Mouse (Mus musculus) limb, embryonic 13.5 days (tissue): ENCODE data around the gene A730015C16Rik. TPM values are rescaled to one million over a fixed set of nuclear protein-coding genes. Genes with fewer than 3 reads are reported as not detected.

Experiments used
- ATAC-seq: fragments of 200-750 bp; cut with Nextera tagmentation; 2 replicates; pipeline ENCODE4 v1.8.0; 2017; ENCODE audit warnings: low read depth, moderate number of reproducible peaks, moderate TSS enrichment; ENCODE audit not compliant: low FRiP score
- H3K27ac ChIP-seq: fragments of 300-500 bp; sonication (generic); 2 replicates; pipeline ENCODE4 v1.5.1; 2015; ENCODE audit warnings: inconsistent platforms, mild to moderate bottlenecking, moderate library complexity
- H3K27me3 ChIP-seq: fragments of 300-500 bp; sonication (generic); 2 replicates; pipeline ENCODE4 v1.6.1; 2015; ENCODE audit warnings: mild to moderate bottlenecking, inconsistent platforms
- H3K36me3 ChIP-seq: fragments of 300-500 bp; sonication (generic); 2 replicates; pipeline ENCODE4 v1.6.1; 2015; ENCODE audit warnings: inconsistent platforms, mild to moderate bottlenecking, moderate library complexity
- H3K4me1 ChIP-seq: fragments of 300-500 bp; sonication (generic); 2 replicates; pipeline ENCODE4 v1.6.1; 2015; ENCODE audit warnings: inconsistent platforms
- H3K4me2 ChIP-seq: fragments of 300-500 bp; sonication (generic); replicated peaks from 2 replicates; pipeline ENCODE4 v1.6.1; 2015; ENCODE audit warnings: inconsistent platforms, mild to moderate bottlenecking, moderate library complexity
- H3K4me3 ChIP-seq: fragments of 300-500 bp; sonication (generic); 2 replicates; pipeline ENCODE4 v1.5.1; 2015; ENCODE audit warnings: moderate library complexity, mild to moderate bottlenecking, inconsistent platforms
- H3K9ac ChIP-seq: fragments of 300-500 bp; sonication (generic); 2 replicates; pipeline ENCODE4 v1.6.1; 2015; ENCODE audit warnings: mild to moderate bottlenecking, inconsistent platforms
- H3K9me3 ChIP-seq: fragments of 300-500 bp; sonication (generic); 2 replicates; pipeline ENCODE4 v1.6.1; 2016; ENCODE audit warnings: inconsistent platforms
- WGBS: fragments of 180-500 bp; shearing (Covaris S2); methylation state at CpG from one replicate; pipeline ENCODE4 v1.1.7; 2015; 5-methylcytosine and 5-hydroxymethylcytosine counted together
- polyA plus RNA-seq: library from polyadenylated mRNA; unstranded; fragments of >200 nt; fragmentation: Nextera tagmentation; extraction: Ambion mirVana; gene quantifications from 2 replicates; pipeline ENCODE4 v1.2.1, GENCODE M21; 2015

A730015C16Rik gene
- polyA plus RNA-seq, 1 experiment from 2014 or later = 1.5 TPM

GRCm38 (mm10) chr4:108843336-108843735 lies 5.1 kb downstream of the A730015C16Rik start:
- Histone ChIP-seq H3K36me3 (peaks cover 3% of the 10 kb centered on the region; the same call in 1 of the 2 replicates), H3K9me3 (no peaks in the 10 kb centered on the region), H3K27ac (no peak overlapping the region), H3K4me2 (no peak overlapping the region), H3K4me3 (no peak overlapping the region), H3K27me3 (no peaks in the 10 kb centered on the region), H3K9ac (no peak overlapping the region), H3K4me1 (peaks cover 6% of the 10 kb centered on the region)
- ATAC-seq = no peak

DNA sequence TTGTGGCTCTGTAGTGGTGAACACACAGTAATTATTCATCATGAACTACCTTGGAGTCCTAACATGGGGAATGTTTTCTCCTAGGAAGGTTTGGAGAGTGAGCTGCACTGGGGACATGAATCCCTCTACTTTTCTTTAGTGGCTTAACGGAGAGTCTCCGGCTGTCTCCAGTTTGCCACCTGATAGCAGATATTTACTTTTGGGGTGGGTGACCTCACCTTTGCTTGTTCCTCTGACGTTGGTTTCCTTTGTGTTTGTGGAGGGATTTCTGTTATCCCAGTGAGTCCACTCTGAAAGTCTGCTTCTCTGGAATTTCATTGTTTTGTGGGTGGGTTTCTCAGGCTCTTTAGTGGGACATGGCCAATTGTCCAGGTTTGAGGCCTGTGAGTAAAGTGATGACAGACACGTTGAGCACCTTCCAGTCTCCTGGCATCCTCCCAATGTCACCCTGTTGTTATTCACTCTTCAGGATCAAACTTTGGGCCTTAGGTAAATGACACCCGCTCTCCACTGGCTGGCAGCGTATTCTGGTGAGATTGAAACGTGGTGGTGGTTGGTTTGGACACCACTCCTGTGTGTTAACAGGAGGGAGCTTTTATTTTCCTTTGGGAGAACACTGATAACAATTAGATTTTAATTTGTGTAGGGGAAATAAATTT lies 6.4 kb downstream of the A730015C16Rik start:
- Histone ChIP-seq H3K4me3 (no peak overlapping the region), H3K4me2 (no peak overlapping the region), H3K27ac (no peak overlapping the region), H3K27me3 (no peaks in the 10 kb centered on the region), H3K9me3 (no peaks in the 10 kb centered on the region), H3K36me3 (peaks cover 3% of the 10 kb centered on the region; the same call in 1 of the 2 replicates), H3K9ac (no peak overlapping the region), H3K4me1 (0 out of 2 replicates have a peak, but pooled peaks cover 9% of the 10 kb centered on the region)
- 90% methylated on average over 7 of the region's 7 CpGs for WGBS
- ATAC-seq = no peak

GRCm38 (mm10) chr4:108838031-108838430 lies 10.4 kb downstream of the A730015C16Rik start:
- H3K27me3 ChIP-seq = no peaks in the 10 kb centered on the region
- H3K4me3 ChIP-seq = no peak overlapping the region
- no peak overlapping the region for H3K27ac ChIP-seq
- H3K9me3 ChIP-seq = no peaks in the 10 kb centered on the region
- no peak overlapping the region for H3K9ac ChIP-seq
- H3K36me3 ChIP-seq = peaks cover 3% of the 10 kb centered on the region; the same call in 1 of the 2 replicates
- peaks cover 27% of the 10 kb centered on the region for H3K4me1 ChIP-seq
- 70% methylated on average over 4 of the region's 4 CpGs for WGBS
- ATAC-seq = no peak
- no peak overlapping the region for H3K4me2 ChIP-seq

GRCm38 (mm10) chr4:108835496-108835895 lies 12.9 kb downstream of the A730015C16Rik start:
- WGBS = 67% methylated on average over 3 of the region's 3 CpGs

GRCm38 (mm10) chr4:108834971-108835311 lies 13.5 kb downstream of the A730015C16Rik start:
- Histone ChIP-seq H3K27ac (peak overlapping the region; percentile 99), H3K27me3 (no peaks in the 10 kb centered on the region), H3K4me3 (peak overlapping the region; percentile 89), H3K4me2 (peak overlapping the region; percentile 83), H3K36me3 (peaks cover 4% of the 10 kb centered on the region), H3K4me1 (peaks cover 41% of the 10 kb centered on the region), H3K9ac (peak overlapping the region; percentile 95), H3K9me3 (no peaks in the 10 kb centered on the region)
- WGBS = under 1% methylated on average over 15 of the region's 15 CpGs
- ATAC-seq = no peak

More at GRCm38 (mm10) chr4:108835496-108835895, 12.9 kb downstream of the A730015C16Rik start:
- H3K27me3 ChIP-seq = no peaks in the 10 kb centered on the region
- peak overlapping the region; percentile 95 for H3K9ac ChIP-seq
- peaks cover 3% of the 10 kb centered on the region; the same call in 1 of the 2 replicates for H3K36me3 ChIP-seq
- H3K4me1 ChIP-seq = peaks cover 41% of the 10 kb centered on the region
- H3K4me2 ChIP-seq = peak overlapping the region; percentile 83
- H3K4me3 ChIP-seq = peak overlapping the region; percentile 89
- no peaks in the 10 kb centered on the region for H3K9me3 ChIP-seq
- H3K27ac ChIP-seq = no peak overlapping the region
- ATAC-seq = no peak

- under 1% methylated on average over 34 of the region's 34 CpGs for WGBS
- peak within 1 kb of the TSS; percentile 95 for H3K9ac ChIP-seq
- no peaks in the 10 kb centered on the region for H3K27me3 ChIP-seq
- no peaks in the 10 kb centered on the region for H3K9me3 ChIP-seq
- peak within 1 kb of the TSS; percentile 83 for H3K4me2 ChIP-seq
- peak within 1 kb of the TSS; percentile 99 for H3K27ac ChIP-seq
- H3K36me3 ChIP-seq = peaks cover 6% of the 10 kb centered on the region
- ATAC-seq = peak; percentile 83
- H3K4me3 ChIP-seq = peak within 1 kb of the TSS; percentile 89
- H3K4me1 ChIP-seq = peaks cover 41% of the 10 kb centered on the region
Observed at GRCm38 (mm10) chr4:108834115-108834970, 14.1 kb downstream of the A730015C16Rik start, which contains the start of gene Txndc12. Gene Txndc12 (plus strand): TSS chr4:108834601.

- Histone ChIP-seq H3K4me1 (peaks cover 41% of the 10 kb centered on the region), H3K4me3 (peak overlapping the region; percentile 89), H3K27me3 (no peaks in the 10 kb centered on the region), H3K9me3 (no peaks in the 10 kb centered on the region), H3K27ac (peak overlapping the region; percentile 99), H3K4me2 (peak overlapping the region; percentile 83), H3K9ac (peak overlapping the region; percentile 95), H3K36me3 (peaks cover 9% of the 10 kb centered on the region)
- under 1% methylated on average over 6 of the region's 6 CpGs for WGBS
- ATAC-seq = no peak
Observed at GRCm38 (mm10) chr4:108833828-108834114, 14.6 kb downstream of the A730015C16Rik start.

DNA sequence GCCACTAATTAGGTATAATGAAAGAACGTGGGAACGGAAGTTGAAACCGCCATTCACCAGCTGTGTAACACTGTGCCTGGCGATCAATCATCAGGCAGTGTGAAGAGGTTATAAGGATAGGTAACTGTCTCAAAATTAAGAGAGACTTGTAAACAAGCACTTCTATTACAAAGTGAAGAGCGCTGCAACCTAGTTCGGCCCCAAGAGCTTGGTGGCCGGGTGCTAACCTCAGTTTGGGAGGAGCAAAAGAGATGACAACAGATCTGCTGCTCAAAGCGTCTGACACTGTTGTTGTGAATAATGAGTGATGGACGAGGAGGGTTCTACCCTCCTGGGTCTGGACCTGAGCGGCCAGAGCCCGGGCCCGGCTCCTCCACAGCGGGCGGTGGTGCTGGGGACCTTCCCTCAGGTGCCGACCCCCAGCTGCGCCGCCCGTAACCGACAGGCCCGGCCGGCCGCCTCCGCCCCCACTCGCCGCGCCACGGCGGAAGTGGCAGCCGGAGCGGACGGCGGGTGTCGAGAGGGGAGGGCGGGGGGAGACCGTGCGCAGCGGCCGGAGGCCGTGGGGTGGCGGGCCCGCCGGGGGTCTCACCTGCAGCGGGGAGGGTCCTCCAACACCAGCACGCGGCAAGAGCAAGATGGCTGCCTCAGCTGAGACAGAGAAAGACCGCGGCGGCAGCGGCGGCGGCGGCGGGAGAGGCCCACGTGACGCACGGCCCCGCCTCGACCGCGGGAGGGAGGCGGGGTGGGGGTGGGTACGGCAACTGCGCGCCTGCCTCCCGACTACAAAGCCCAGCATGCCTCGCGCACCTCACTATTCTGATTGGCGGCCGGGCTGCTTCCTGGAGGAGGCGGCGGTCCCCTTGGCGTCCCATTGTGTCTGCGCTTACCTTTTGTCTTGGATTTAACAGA lies 15.2 kb downstream of the A730015C16Rik start, which contains the start of gene Btf3l4:
Gene Btf3l4 (minus strand): TSS at position 699 of the 912 bp plus-strand sequence.
- Histone ChIP-seq H3K4me1 (peaks cover 37% of the 10 kb centered on the region), H3K4me3 (peak within 1 kb of the TSS; percentile 89), H3K9ac (peak within 1 kb of the TSS; percentile 95), H3K27ac (peak within 1 kb of the TSS; percentile 99), H3K9me3 (no peaks in the 10 kb centered on the region), H3K27me3 (no peaks in the 10 kb centered on the region), H3K4me2 (peak within 1 kb of the TSS; percentile 83), H3K36me3 (peaks cover 15% of the 10 kb centered on the region)
- peak; percentile 94 for ATAC-seq
- WGBS = under 1% methylated on average over 70 of the region's 73 CpGs

DNA sequence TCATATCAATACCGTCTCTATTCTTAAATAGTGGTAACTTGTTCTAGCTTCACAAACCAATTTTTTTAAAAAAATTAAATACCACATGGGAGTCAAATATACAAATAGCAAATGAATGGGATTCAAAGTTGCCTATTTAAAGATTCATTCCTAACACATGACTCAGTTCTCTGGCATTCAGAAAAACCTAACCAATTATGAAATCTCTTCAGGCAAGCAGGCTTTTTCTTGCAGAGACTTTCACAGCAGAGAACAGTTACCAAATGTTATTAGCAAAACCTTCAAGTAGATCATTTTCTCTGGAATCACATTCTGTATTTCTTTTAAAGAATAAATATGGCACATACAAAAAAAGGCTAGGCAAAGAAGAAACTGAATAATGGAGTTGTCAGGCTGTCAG lies 17.7 kb downstream of the A730015C16Rik start:
- Histone ChIP-seq H3K36me3 (peaks cover 35% of the 10 kb centered on the region), H3K4me1 (peaks cover 19% of the 10 kb centered on the region), H3K4me3 (no peak overlapping the region), H3K27me3 (no peaks in the 10 kb centered on the region), H3K9me3 (no peaks in the 10 kb centered on the region), H3K27ac (no peak overlapping the region), H3K9ac (no peak overlapping the region), H3K4me2 (no peak overlapping the region)
- WGBS = 90% methylated on average over 1 of the region's 1 CpGs
- ATAC-seq = no peak

DNA sequence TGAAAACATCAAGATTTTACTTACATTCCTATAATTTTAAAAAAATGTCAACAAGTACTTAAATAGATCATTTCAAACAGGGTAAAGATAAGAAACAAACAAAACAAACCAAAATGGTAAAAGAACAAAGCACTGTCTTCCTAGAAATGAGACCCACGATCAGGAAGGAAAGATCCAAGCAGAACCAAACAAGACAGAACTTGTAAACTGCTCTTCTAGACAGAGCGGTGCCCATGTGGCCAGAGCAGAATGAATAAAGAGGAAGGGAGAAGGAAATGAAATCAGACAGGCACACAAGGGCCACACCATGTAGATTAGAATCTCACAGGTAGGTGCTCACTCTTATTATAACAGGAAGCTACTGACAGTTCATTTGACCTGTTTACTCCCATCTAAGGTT lies 21.8 kb downstream of the A730015C16Rik start:
- no peak for ATAC-seq
- Histone ChIP-seq H3K27me3 (no peaks in the 10 kb centered on the region), H3K9ac (no peak overlapping the region), H3K9me3 (no peaks in the 10 kb centered on the region), H3K4me1 (peaks cover 7% of the 10 kb centered on the region), H3K27ac (no peak overlapping the region), H3K36me3 (peaks cover 71% of the 10 kb centered on the region), H3K4me3 (no peak overlapping the region), H3K4me2 (no peak overlapping the region)
- WGBS = 84% methylated on average over 2 of the region's 2 CpGs

GRCm38 (mm10) chr4:108826096-108826495 lies 22.3 kb downstream of the A730015C16Rik start:
- Histone ChIP-seq H3K27ac (no peak overlapping the region), H3K4me2 (no peak overlapping the region), H3K9me3 (no peaks in the 10 kb centered on the region), H3K4me3 (no peak overlapping the region), H3K4me1 (peaks cover 3% of the 10 kb centered on the region), H3K9ac (no peak overlapping the region), H3K36me3 (peaks cover 75% of the 10 kb centered on the region), H3K27me3 (no peaks in the 10 kb centered on the region)
- 81% methylated on average over 1 of the region's 1 CpGs for WGBS
- no peak for ATAC-seq
